Mouse (Mus musculus) lung, adult 2 months (tissue): ENCODE measurements around the gene Fancd2.

Source experiments
- CTCF ChIP-seq: fragments of 200-500 bp; IDR thresholded peaks from 2 replicates; pipeline ENCODE4 v1.5.1; 2011; ENCODE audit warnings: mild to moderate bottlenecking, low read length, control low read depth; ENCODE audit not compliant: insufficient read depth
- POLR2A ChIP-seq: fragments of 200-500 bp; IDR thresholded peaks from 2 replicates; pipeline ENCODE4 v1.6.1; 2011; ENCODE audit warnings: low read depth, mild to moderate bottlenecking, control low read depth, low read length, borderline replicate concordance; ENCODE audit errors: extremely low read depth

GRCm38 (mm10) chr6:113600543-113601139, 69.2 kb downstream of the Fancd2 start, which contains the start of gene Fancd2os:
- TF ChIP-seq CTCF (no peak), POLR2A (no peak)
